Mouse (Mus musculus) CH12.LX (cell line): ENCODE measurements around the gene P2ry4. TPM values are rescaled to one million over a fixed set of nuclear protein-coding genes. Genes with fewer than 3 reads are reported as not detected.
A peak's percentile ranks its signal among the peaks of the same experiment; 100 is the strongest.

Source experiments
- DNase-seq: peaks from one replicate; pipeline ENCODE4 v3.0.0-alpha.2; 2013; ENCODE audit errors: extremely low read depth
- H3K27ac ChIP-seq: 2 replicates; pipeline ENCODE4 v1.5.1; 2012; ENCODE audit warnings: low read depth, mild to moderate bottlenecking, control low read depth, moderate library complexity; ENCODE audit not compliant: insufficient read depth
- H3K27me3 ChIP-seq: replicated peaks from 2 replicates; pipeline ENCODE3; 2012; ENCODE audit warnings: inconsistent platforms
- H3K36me3 ChIP-seq, 2 experiments: replicated peaks in 1 of 2; 2 replicates each; pipeline versions ENCODE3 to v1.6.1; 2012; ENCODE audit warnings: inconsistent platforms in 1 of 2, low read length in 1 of 2, mild to moderate bottlenecking in 1 of 2, mixed read lengths in 1 of 2, moderate library complexity in 1 of 2; ENCODE audit not compliant: control insufficient read depth in 1 of 2, insufficient read depth in 1 of 2
- H3K4me1 ChIP-seq, 2 experiments: 2 replicates each; pipeline ENCODE4 v1.6.1; 2012; ENCODE audit warnings: inconsistent platforms in 1 of 2, moderate library complexity in 1 of 2; ENCODE audit not compliant: insufficient read depth in 2 of 2, control insufficient read depth in 1 of 2
- H3K4me2 ChIP-seq: 2 replicates; pipeline ENCODE4 v1.6.1; 2012; ENCODE audit warnings: low read depth, mild to moderate bottlenecking, control low read depth; ENCODE audit not compliant: poor library complexity, insufficient read depth, severe bottlenecking
- H3K4me3 ChIP-seq, 3 experiments: fragments of 150-350 bp in 1 of 3; sonication (generic) in 1 of 3; replicated peaks in 1 of 3; 2 replicates each; pipeline versions ENCODE3 to v1.5.1; 2011 to 2012; ENCODE audit warnings: low read depth in 2 of 3, low read length in 2 of 3, mild to moderate bottlenecking in 2 of 3, moderate library complexity in 2 of 3, control low read depth in 1 of 3, improper control_type of control experiment in 1 of 3, inconsistent platforms in 1 of 3, mixed read lengths in 1 of 3; ENCODE audit not compliant: poor library complexity in 1 of 3
- H3K79me2 ChIP-seq: replicated peaks from 2 replicates; pipeline ENCODE4 v1.6.1; 2012; ENCODE audit warnings: mild to moderate bottlenecking, moderate library complexity; ENCODE audit not compliant: control insufficient read depth, poor library complexity, insufficient read depth, severe bottlenecking; ENCODE audit errors: extremely low read depth
- H3K9ac ChIP-seq: 2 replicates; pipeline ENCODE4 v1.6.1; 2012; ENCODE audit warnings: low read depth, mild to moderate bottlenecking, control low read depth, moderate library complexity; ENCODE audit not compliant: insufficient read depth
- H3K9me3 ChIP-seq: replicated peaks from 2 replicates; pipeline ENCODE3; 2012; ENCODE audit warnings: low read length, inconsistent platforms, mixed read lengths
- BHLHE40 ChIP-seq: IDR thresholded peaks from 2 replicates; pipeline ENCODE4 v1.6.1; 2011; ENCODE audit warnings: mild to moderate bottlenecking, low read depth, low read length, improper control_type of control experiment
- CTCF ChIP-seq, 2 experiments: IDR thresholded peaks in 1 of 2; conservative IDR thresholded peaks in 1 of 2; 2 replicates each; pipeline ENCODE4 v1.5.1; 2011 to 2012; ENCODE audit warnings: low read depth in 2 of 2, low read length in 2 of 2, improper control_type of control experiment in 1 of 2, inconsistent platforms in 1 of 2, mild to moderate bottlenecking in 1 of 2, moderate library complexity in 1 of 2
- E2F4 ChIP-seq: IDR thresholded peaks from 2 replicates; pipeline ENCODE4 v1.6.1; 2011; ENCODE audit warnings: low read depth, low read length, improper control_type of control experiment; ENCODE audit not compliant: insufficient replicate concordance
- ELF1 ChIP-seq: IDR thresholded peaks from 2 replicates; pipeline ENCODE4 v1.6.1; 2014; ENCODE audit warnings: low read depth, mild to moderate bottlenecking, inconsistent platforms, low read length, improper control_type of control experiment
- ETS1 ChIP-seq: conservative IDR thresholded peaks from 2 replicates; pipeline ENCODE4 v1.6.1; 2012; ENCODE audit warnings: low read depth, mild to moderate bottlenecking, inconsistent platforms, low read length, improper control_type of control experiment, moderate library complexity
- HCFC1 ChIP-seq: IDR thresholded peaks from 2 replicates; pipeline ENCODE4 v1.6.1; 2012; ENCODE audit warnings: low read depth, mild to moderate bottlenecking, inconsistent platforms, low read length, improper control_type of control experiment
- JUN ChIP-seq: IDR thresholded peaks from 2 replicates; pipeline ENCODE4 v1.6.1; 2011; ENCODE audit warnings: low read depth, mild to moderate bottlenecking, low read length, improper control_type of control experiment, moderate library complexity; ENCODE audit not compliant: insufficient read depth
- JUND ChIP-seq: conservative IDR thresholded peaks from 2 replicates; pipeline ENCODE4 v1.6.1; 2011; ENCODE audit warnings: low read depth, low read length, improper control_type of control experiment
- MAFK ChIP-seq: IDR thresholded peaks from 2 replicates; pipeline ENCODE4 v1.6.1; 2011; ENCODE audit warnings: low read length, improper control_type of control experiment; ENCODE audit not compliant: insufficient replicate concordance
- MAX ChIP-seq: IDR thresholded peaks from 2 replicates; pipeline ENCODE4 v1.6.1; 2011; ENCODE audit warnings: low read length, improper control_type of control experiment
- MAZ ChIP-seq: IDR thresholded peaks from 2 replicates; pipeline ENCODE4 v1.6.1; 2012; ENCODE audit warnings: low read depth, mild to moderate bottlenecking, inconsistent platforms, low read length, improper control_type of control experiment, moderate library complexity
- MXI1 ChIP-seq: IDR thresholded peaks from 2 replicates; pipeline ENCODE4 v1.6.1; 2011; ENCODE audit warnings: mild to moderate bottlenecking, low read depth, low read length, improper control_type of control experiment
- MYC ChIP-seq: IDR thresholded peaks from 2 replicates; pipeline ENCODE4 v1.6.1; 2011; ENCODE audit warnings: low read depth, mild to moderate bottlenecking, improper control_type of control experiment, low read length
- PAX5 ChIP-seq: IDR thresholded peaks from 2 replicates; pipeline ENCODE4 v1.6.1; 2012; ENCODE audit warnings: low read length, inconsistent platforms, mixed read lengths
- POLR2A ChIP-seq: IDR thresholded peaks from 2 replicates; pipeline ENCODE4 v1.6.1; 2011; ENCODE audit warnings: low read depth, mild to moderate bottlenecking, improper control_type of control experiment, low read length
- SMC3 ChIP-seq: IDR thresholded peaks from 2 replicates; pipeline ENCODE4 v1.6.1; 2011; ENCODE audit warnings: low read depth, low read length, improper control_type of control experiment
- TBP ChIP-seq: conservative IDR thresholded peaks from 2 replicates; pipeline ENCODE4 v1.6.1; 2011; ENCODE audit warnings: low read depth, low read length, improper control_type of control experiment
- TCF12 ChIP-seq: IDR thresholded peaks from 2 replicates; pipeline ENCODE4 v1.6.1; 2014; ENCODE audit warnings: low read depth, mild to moderate bottlenecking, inconsistent platforms, low read length, improper control_type of control experiment
- UBTF ChIP-seq: IDR thresholded peaks from 2 replicates; pipeline ENCODE4 v1.6.1; 2012; ENCODE audit warnings: low read depth, mild to moderate bottlenecking, inconsistent platforms, low read length, improper control_type of control experiment, moderate library complexity
- USF1 ChIP-seq: IDR thresholded peaks from 2 replicates; pipeline ENCODE4 v1.6.1; 2014; ENCODE audit warnings: low read depth, mild to moderate bottlenecking, inconsistent platforms, low read length, improper control_type of control experiment
- ZC3H11A ChIP-seq: IDR thresholded peaks from 2 replicates; pipeline ENCODE4 v1.6.1; 2012; ENCODE audit warnings: low read depth, mild to moderate bottlenecking, inconsistent platforms, low read length, improper control_type of control experiment
- ZKSCAN1 ChIP-seq: IDR thresholded peaks from 2 replicates; pipeline ENCODE4 v1.6.1; 2012; ENCODE audit warnings: low read depth, inconsistent platforms, low read length, improper control_type of control experiment, borderline replicate concordance
- dilution Hi-C: fragments of 300-500 bp; cut with MboI; formaldehyde crosslinking; loops from 2 replicates; pipeline ENCODE4 v1.14.3; 2020; ENCODE audit warnings: low sequenced_read_pairs; ENCODE audit not compliant: extremely low pct_unique_long_range_greater_than_20kb, extremely low pct_ligation_motif_present
- in situ Hi-C: fragments of 300-500 bp; cut with MboI; formaldehyde crosslinking; loops from 3 replicates; pipeline ENCODE4 v1.14.3; 2019; ENCODE audit warnings: low sequenced_read_pairs, low pct_ligation_motif_present, low pct_unique_long_range_greater_than_20kb, mixed read lengths
- polyA plus RNA-seq: library from polyadenylated mRNA; unstranded; fragments of >175 nt; gene quantifications from 2 replicates; pipeline ENCODE4 v1.2.1, GENCODE M21; 2012; ENCODE audit warnings: low read depth; ENCODE audit not compliant: insufficient read length
- total RNA-seq, 2 experiments: library from RNA; depleted of rRNA; stranded (reverse); fragments of 300-350 nt in 1 of 2; fragments of >200 nt in 1 of 2; gene quantifications; 2 replicates each; pipeline ENCODE4 v1.2.3; 2012 to 2014

P2ry4 gene
- total and polyA plus RNA-seq, 3 experiments = not detected

- TF ChIP-seq E2F4 = peak; percentile 83; the same call in 1 of the 2 replicates
- TF ChIP-seq SMC3 = no peak
- no peak for TF ChIP-seq ETS1
- no peak for TF ChIP-seq ZKSCAN1
- peak; percentile 63; the same call in 1 of the 2 replicates for TF ChIP-seq TBP
- no peak for TF ChIP-seq ZC3H11A
- TF ChIP-seq MXI1 = peak; percentile 49; the same call in 1 of the 2 replicates
- no peak for TF ChIP-seq CTCF (conservative IDR thresholded peaks at IDR 0.05 in 1 of 2, IDR thresholded peaks at IDR 0.05 in 1 of 2; ENCODE audit: low read depth in 2 of 2, low read length in 2 of 2)
- no peak for TF ChIP-seq MAZ
- TF ChIP-seq HCFC1 = peak; percentile 68
- no peak for TF ChIP-seq JUND
- TF ChIP-seq MAX = no peak
- no peak for TF ChIP-seq PAX5
These were observed 31.4 kb upstream of the P2ry4 start, which contains the start of gene Pdzd11 (continued) for GRCm38 (mm10) chrX:100625802-100626793.

GRCm38 (mm10) chrX:100625546-100625801 lies 30.8 kb upstream of the P2ry4 start, which contains the start of gene Kif4:
TSS of gene Kif4 (plus strand) at chrX:100625737.
- Histone ChIP-seq H3K4me1 (peaks cover 0 to 12% of the 10 kb centered on the region in 2 experiments; a peak in 2 of 4 replicates), H3K9me3 (no peaks in the 10 kb centered on the region), H3K4me3 (peak within 1 kb of the TSS; percentile 80 to 85 (median 81)), H3K36me3 (peaks cover 12 to 43% of the 10 kb centered on the region in 2 experiments), H3K27me3 (no peaks in the 10 kb centered on the region), H3K79me2 (peaks cover 23% of the 10 kb centered on the region), H3K9ac (peak within 1 kb of the TSS; percentile 98), H3K4me2 (peak within 1 kb of the TSS; percentile 99), H3K27ac (peak within 1 kb of the TSS; percentile 63)
- dilution Hi-C loops = no loop called here
- no peak for DNase-seq
- TF ChIP-seq PAX5 = no peak
- TF ChIP-seq E2F4 = no peak
- TF ChIP-seq MAFK = no peak
- no peak for TF ChIP-seq BHLHE40
- TF ChIP-seq MAZ = no peak
- in situ Hi-C loops = no loop called here

GRCm38 (mm10) chrX:100625146-100625545 lies 30.5 kb upstream of the P2ry4 start:
- in situ Hi-C loops (no loop called here), dilution Hi-C loops (no loop called here)
- no peak for DNase-seq
- Histone ChIP-seq H3K9ac (peak overlapping the region; percentile 98), H3K4me3 (peak overlapping the region; percentile 52 to 85 (median 81)), H3K79me2 (peaks cover 23% of the 10 kb centered on the region), H3K36me3 (peaks cover 12 to 43% of the 10 kb centered on the region in 2 experiments), H3K4me2 (peak overlapping the region; percentile 99), H3K9me3 (no peaks in the 10 kb centered on the region), H3K27ac (no peak overlapping the region), H3K27me3 (no peaks in the 10 kb centered on the region), H3K4me1 (peaks cover 0 to 12% of the 10 kb centered on the region in 2 experiments; a peak in 2 of 4 replicates)
- TF ChIP-seq ZC3H11A (no peak), ETS1 (no peak), E2F4 (no peak), UBTF (no peak), POLR2A (no peak), ZKSCAN1 (no peak), MAX (no peak), CTCF (conservative IDR thresholded peaks at IDR 0.05 in 1 of 2, IDR thresholded peaks at IDR 0.05 in 1 of 2; ENCODE audit: low read depth in 2 of 2, low read length in 2 of 2) (no peak), JUN (no peak), TCF12 (no peak), MYC (no peak), MXI1 (no peak), USF1 (no peak), ELF1 (no peak), TBP (no peak), MAFK (no peak), MAZ (no peak)
- TF ChIP-seq, all 38 proteins: peak for 0
